ENCODE assay signal across 9 mouse cellular contexts in genomic region chr6:99204780-99205586, GRCm38 (mm10).
DNase-seq lines count a peak whose midpoint lies in the region; ATAC-seq and TF ChIP-seq lines count a peak whose summit lies in the region.
"Had no signal": no experiment of that assay in that cellular context is flagged by ENCODE, and none has a peak within 500 bp of the region (broad histone marks: within the 10 kb centered on the region; RNA-seq: fewer than 3 reads in every experiment).

No protein-coding gene starts in this region.

- WGBS in lung, embryonic 14.5 days, result 10% methylated on average over 7 of the region's 7 CpGs
- 9% methylated on average over 7 of the region's 7 CpGs for WGBS in limb, embryonic 14.5 days
- WGBS in stomach, embryonic 14.5 days, result 11% methylated on average over 7 of the region's 7 CpGs

- TF ChIP-seq CTCF in lung, embryonic 14.5 days (IDR thresholded peaks at IDR 0.05; ENCODE audit: low read depth), result no peak

- peak overlapping the region; percentile 11; the same call in 1 of the 2 replicates for H3K9ac ChIP-seq in lung, embryonic 14.5 days
- H3K9ac ChIP-seq in limb, embryonic 14.5 days (ENCODE audit: low read depth, low read length, severe bottlenecking), result no peak overlapping the region
- H3K9ac ChIP-seq in stomach, embryonic 14.5 days (replicated peaks; ENCODE audit: low read depth, low read length), result no peak overlapping the region

- peak overlapping the region; percentile 58 for H3K4me2 ChIP-seq in lung, embryonic 14.5 days
- 0 out of 2 replicates have a peak overlapping the region, but pooled peaks have one; percentile 19 for H3K4me2 ChIP-seq in limb, embryonic 14.5 days (replicated peaks; ENCODE audit: low read depth, low read length, severe bottlenecking)
- peak overlapping the region; percentile 46 for H3K4me2 ChIP-seq in stomach, embryonic 14.5 days (replicated peaks; ENCODE audit: low read depth, low read length)

- ATAC-seq in lung, embryonic 14.5 days (ENCODE audit: insufficient read depth), result peak; percentile 50; the same call in 1 of the 2 replicates
- ATAC-seq in limb, embryonic 14.5 days (ENCODE audit: low FRiP score, low read depth), result no peak
- no peak for ATAC-seq in stomach, embryonic 14.5 days (ENCODE audit: insufficient number of reproducible peaks, insufficient read depth, low FRiP score, low read depth)

- H3K36me3 ChIP-seq in lung, embryonic 14.5 days (ENCODE audit: insufficient read depth), result no peaks in the 10 kb centered on the region
- no peaks in the 10 kb centered on the region for H3K36me3 ChIP-seq in limb, embryonic 14.5 days (ENCODE audit: control insufficient read depth, insufficient read depth, low read length)
- H3K36me3 ChIP-seq in stomach, embryonic 14.5 days (ENCODE audit: control insufficient read depth, insufficient read depth, low read length), result no peaks in the 10 kb centered on the region

- no peak overlapping the region for H3K4me3 ChIP-seq in lung, embryonic 14.5 days (ENCODE audit: low read depth, low read length)
- H3K4me3 ChIP-seq in limb, embryonic 14.5 days (replicated peaks; ENCODE audit: low read length), result no peak overlapping the region
- H3K4me3 ChIP-seq in stomach, embryonic 14.5 days (ENCODE audit: low read depth, low read length), result no peak overlapping the region
- H3K4me3 ChIP-seq: myocyte had no signal

- H3K27me3 ChIP-seq in lung, embryonic 14.5 days (ENCODE audit: insufficient read depth, low read length), result no peaks in the 10 kb centered on the region
- no peaks in the 10 kb centered on the region for H3K27me3 ChIP-seq in limb, embryonic 14.5 days (ENCODE audit: control insufficient read depth, insufficient read depth, low read length)
- no peaks in the 10 kb centered on the region for H3K27me3 ChIP-seq in stomach, embryonic 14.5 days (ENCODE audit: control insufficient read depth, insufficient read depth, low read length)

- peaks cover 44% of the 10 kb centered on the region for H3K4me1 ChIP-seq in lung, embryonic 14.5 days (ENCODE audit: insufficient read depth)
- H3K4me1 ChIP-seq in limb, embryonic 14.5 days (ENCODE audit: control insufficient read depth, insufficient read depth, low read length), result peaks cover 40% of the 10 kb centered on the region
- peaks cover 51% of the 10 kb centered on the region for H3K4me1 ChIP-seq in stomach, embryonic 14.5 days (ENCODE audit: control insufficient read depth, insufficient read depth, low read length)

- intact Hi-C loops in left cerebral cortex, postnatal 36 days (cut with DNase I), result no loop called here

- H3K9me3 ChIP-seq in lung, embryonic 14.5 days (ENCODE audit: low read depth, low read length), result no peaks in the 10 kb centered on the region
- H3K9me3 ChIP-seq in limb, embryonic 14.5 days (ENCODE audit: control insufficient read depth, low read length), result no peaks in the 10 kb centered on the region
- H3K9me3 ChIP-seq in stomach, embryonic 14.5 days (ENCODE audit: control insufficient read depth, low read depth, low read length), result no peaks in the 10 kb centered on the region

- H3K27ac ChIP-seq in lung, embryonic 14.5 days (ENCODE audit: low read depth), result peak overlapping the region; percentile 51; the same call in 1 of the 2 replicates
- H3K27ac ChIP-seq in limb, embryonic 14.5 days (replicated peaks; ENCODE audit: low read depth, low read length), result no peak overlapping the region
- peak overlapping the region; percentile 77; the same call in 1 of the 2 replicates for H3K27ac ChIP-seq in stomach, embryonic 14.5 days (ENCODE audit: low read length)

- TF ChIP-seq POLR2A in limb, embryonic 14.5 days (IDR thresholded peaks at IDR 0.05; ENCODE audit: borderline replicate concordance, extremely low read depth, insufficient read depth, insufficient read length), result no peak

- DNase-seq in lung, embryonic 14.5 days, result peak; percentile 61
- DNase-seq in lung, adult 18-20 months, result no peak
- peak; percentile 52 for DNase-seq in embryo, embryonic 9.5 days (ENCODE audit: extremely low spot score)
- no peak for DNase-seq in limb, embryonic 14.5 days (ENCODE audit: low spot score)
- DNase-seq in adrenal gland, postnatal 36 days, result no peak
- DNase-seq in urinary bladder, postnatal 14 days (ENCODE audit: low spot score), result no peak
- DNase-seq in left cerebral cortex, postnatal 36 days (ENCODE audit: low spot score in 2 of 2), result no peak

Comparison
In these comparisons a context has a peak if more than half of its experiments do, and no peak if none do; other contexts are left out.
1. DNase-seq: peak in lung, embryonic 14.5 days (single experiment) and embryo, embryonic 9.5 days (single experiment); none in lung, adult 18-20 months (0 of 2), limb, embryonic 14.5 days (single experiment), adrenal gland, postnatal 36 days (0 of 2), urinary bladder, postnatal 14 days (single experiment) and left cerebral cortex, postnatal 36 days (0 of 2).
2. Peak in every context shown above with its lines, with median percentiles within 50 percentile points of each other: H3K4me2 ChIP-seq.